Mouse (Mus musculus): ENCODE data around the gene Snrnp35. TPM values are rescaled to one million over a fixed set of nuclear protein-coding genes. Genes with fewer than 3 reads are reported as not detected.

Snrnp35 gene
- polyA plus RNA-seq, 1 experiment from 2014 or later = 25.1 TPM

DNA sequence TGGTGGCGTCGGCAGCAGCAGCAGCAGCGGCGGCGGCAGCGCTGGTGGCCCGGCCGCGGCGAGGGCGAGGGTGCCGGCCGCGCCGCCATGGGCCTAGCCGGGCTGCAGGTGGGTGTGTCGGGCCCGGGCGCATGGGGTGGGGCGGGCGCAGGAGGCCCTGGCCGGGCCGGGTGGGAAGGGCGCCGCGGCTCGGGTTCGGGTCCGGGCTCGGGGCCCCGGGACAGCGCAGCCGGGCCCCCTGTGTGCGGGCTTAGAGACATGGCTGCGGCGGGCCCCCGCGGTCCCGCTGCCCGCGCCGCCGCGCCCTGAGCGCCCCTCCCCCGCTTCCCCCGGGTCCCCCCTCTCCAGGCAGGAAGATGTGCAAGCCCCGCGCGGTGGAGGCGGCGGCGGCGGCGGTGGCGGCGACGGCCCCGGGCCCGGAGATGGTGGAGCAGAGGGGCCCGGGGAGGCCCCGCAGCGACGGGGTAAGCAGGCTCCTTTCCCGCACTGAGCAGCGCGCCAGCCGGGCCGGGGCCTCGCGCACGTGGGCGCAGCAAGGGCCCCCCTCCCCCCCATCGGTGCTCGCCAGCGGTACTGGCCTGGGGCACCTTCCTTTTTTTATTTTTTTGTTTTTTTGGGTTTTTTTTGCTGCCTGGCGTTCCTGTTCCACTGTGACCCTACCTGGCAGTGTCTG is 37.2 kb upstream of the Snrnp35 start:
- Histone ChIP-seq H3K27ac (ENCODE audit: low read length) (peak overlapping the region; percentile 66), H3K4me3 (replicated peaks; ENCODE audit: low read length) (peak overlapping the region; percentile 72), H3K27me3 (replicated peaks; ENCODE audit: control insufficient read depth, insufficient read depth, low read length) (no peaks in the 10 kb centered on the region), H3K36me3 (ENCODE audit: control insufficient read depth, insufficient read depth) (peaks cover 13% of the 10 kb centered on the region), H3K9ac (replicated peaks; ENCODE audit: low read depth, low read length) (peak overlapping the region; percentile 85), H3K9me3 (ENCODE audit: control insufficient read depth, low read length) (no peaks in the 10 kb centered on the region), H3K4me1 (replicated peaks; ENCODE audit: control insufficient read depth, insufficient read depth, low read length) (peaks cover 20% of the 10 kb centered on the region), H3K4me2 (ENCODE audit: low read length) (peak overlapping the region; percentile 92)
- peak; percentile 67 for ATAC-seq
- WGBS = 0% methylated on average over 33 of the region's 77 CpGs

GRCm38 (mm10) chr5:124446301-124446881 is 36.5 kb upstream of the Snrnp35 start:
- H3K9me3 ChIP-seq (ENCODE audit: control insufficient read depth, low read length) = no peaks in the 10 kb centered on the region
- H3K4me2 ChIP-seq (ENCODE audit: low read length) = peak overlapping the region; percentile 92
- H3K27ac ChIP-seq (ENCODE audit: low read length) = peak overlapping the region; percentile 17; the same call in 1 of the 2 replicates
- H3K4me3 ChIP-seq (replicated peaks; ENCODE audit: low read length) = peak overlapping the region; percentile 72
- H3K27me3 ChIP-seq (replicated peaks; ENCODE audit: control insufficient read depth, insufficient read depth, low read length) = no peaks in the 10 kb centered on the region
- peak overlapping the region; percentile 85 for H3K9ac ChIP-seq (replicated peaks; ENCODE audit: low read depth, low read length)
- H3K4me1 ChIP-seq (replicated peaks; ENCODE audit: control insufficient read depth, insufficient read depth, low read length) = peaks cover 20% of the 10 kb centered on the region
- WGBS = 5% methylated on average over 15 of the region's 15 CpGs
- peaks cover 13% of the 10 kb centered on the region for H3K36me3 ChIP-seq (ENCODE audit: control insufficient read depth, insufficient read depth)
- ATAC-seq = no peak

GRCm38 (mm10) chr5:124449494-124449893 is 33.4 kb upstream of the Snrnp35 start:
- no peak overlapping the region for H3K4me3 ChIP-seq (replicated peaks; ENCODE audit: low read length)
- no peaks in the 10 kb centered on the region for H3K9me3 ChIP-seq (ENCODE audit: control insufficient read depth, low read length)
- H3K4me1 ChIP-seq (replicated peaks; ENCODE audit: control insufficient read depth, insufficient read depth, low read length) = peaks cover 27% of the 10 kb centered on the region
- no peak for ATAC-seq
- H3K36me3 ChIP-seq (ENCODE audit: control insufficient read depth, insufficient read depth) = peaks cover 20% of the 10 kb centered on the region
- 68% methylated on average over 6 of the region's 6 CpGs for WGBS
- H3K27me3 ChIP-seq (replicated peaks; ENCODE audit: control insufficient read depth, insufficient read depth, low read length) = no peaks in the 10 kb centered on the region
- no peak overlapping the region for H3K9ac ChIP-seq (replicated peaks; ENCODE audit: low read depth, low read length)
- no peak overlapping the region for H3K4me2 ChIP-seq (ENCODE audit: low read length)
- H3K27ac ChIP-seq (ENCODE audit: low read length) = no peak overlapping the region

- Histone ChIP-seq H3K27ac (ENCODE audit: low read length) (no peak overlapping the region), H3K4me3 (replicated peaks; ENCODE audit: low read length) (no peak overlapping the region), H3K36me3 (ENCODE audit: control insufficient read depth, insufficient read depth) (peaks cover 24% of the 10 kb centered on the region), H3K4me1 (replicated peaks; ENCODE audit: control insufficient read depth, insufficient read depth, low read length) (peaks cover 21% of the 10 kb centered on the region), H3K27me3 (replicated peaks; ENCODE audit: control insufficient read depth, insufficient read depth, low read length) (no peaks in the 10 kb centered on the region), H3K9ac (replicated peaks; ENCODE audit: low read depth, low read length) (no peak overlapping the region), H3K9me3 (ENCODE audit: control insufficient read depth, low read length) (no peaks in the 10 kb centered on the region), H3K4me2 (ENCODE audit: low read length) (no peak overlapping the region)
- WGBS = 82% methylated on average over 7 of the region's 7 CpGs
- ATAC-seq = no peak
These were observed 32.9 kb upstream of the Snrnp35 start for GRCm38 (mm10) chr5:124450051-124450450.

DNA sequence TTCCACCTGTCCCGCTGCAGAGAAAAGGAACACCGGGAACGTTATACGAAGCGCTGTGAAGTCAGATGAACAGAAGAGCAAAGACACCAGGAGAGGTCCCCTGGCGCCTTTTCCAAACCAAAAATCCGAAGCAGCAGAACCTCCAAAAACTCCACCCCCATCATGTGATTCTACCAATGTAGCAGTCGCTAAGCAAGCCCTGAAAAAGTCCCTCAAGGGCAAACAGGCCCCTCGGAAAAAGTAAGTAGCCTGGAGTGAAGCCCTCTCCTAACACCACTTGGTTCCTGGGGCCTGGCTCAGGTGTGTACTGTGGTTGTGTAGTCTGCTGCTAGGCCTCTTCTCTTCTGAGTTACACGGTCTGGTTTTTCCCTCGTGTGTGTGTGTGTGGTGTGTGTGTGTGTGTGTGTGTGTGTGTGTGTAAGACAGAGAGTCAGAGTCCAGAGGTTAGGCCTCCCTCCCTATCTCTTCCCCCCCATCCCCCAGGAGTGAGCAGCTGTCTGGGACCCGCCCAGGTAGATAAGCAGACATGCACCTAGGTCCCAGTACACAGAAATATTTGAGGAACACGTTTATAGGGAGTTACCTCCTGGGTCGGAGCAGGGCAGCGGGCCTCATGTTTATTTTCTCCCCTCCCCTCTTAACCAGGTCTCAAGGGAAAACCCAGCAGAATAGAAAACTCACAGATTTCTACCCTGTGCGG is 32.1 kb upstream of the Snrnp35 start:
- ATAC-seq = no peak

GRCm38 (mm10) chr5:124452494-124453228 is 30.3 kb upstream of the Snrnp35 start:
- H3K9me3 ChIP-seq (ENCODE audit: control insufficient read depth, low read length) = no peaks in the 10 kb centered on the region
- peak; percentile 8; the same call in 1 of the 2 replicates for ATAC-seq
- peaks cover 38% of the 10 kb centered on the region for H3K36me3 ChIP-seq (ENCODE audit: control insufficient read depth, insufficient read depth)
- no peak overlapping the region for H3K4me2 ChIP-seq (ENCODE audit: low read length)
- H3K4me1 ChIP-seq (replicated peaks; ENCODE audit: control insufficient read depth, insufficient read depth, low read length) = peaks cover 11% of the 10 kb centered on the region
- 75% methylated on average over 15 of the region's 15 CpGs for WGBS
- H3K27ac ChIP-seq (ENCODE audit: low read length) = peak overlapping the region; percentile 83
- H3K4me3 ChIP-seq (replicated peaks; ENCODE audit: low read length) = no peak overlapping the region
- 0 out of 2 replicates have a peak overlapping the region, but pooled peaks have one; percentile 11 for H3K9ac ChIP-seq (replicated peaks; ENCODE audit: low read depth, low read length)
- H3K27me3 ChIP-seq (replicated peaks; ENCODE audit: control insufficient read depth, insufficient read depth, low read length) = no peaks in the 10 kb centered on the region

More for the DNA sequence above, 32.1 kb upstream of the Snrnp35 start:
- Histone ChIP-seq H3K9ac (replicated peaks; ENCODE audit: low read depth, low read length) (no peak overlapping the region), H3K4me2 (ENCODE audit: low read length) (no peak overlapping the region), H3K27ac (ENCODE audit: low read length) (no peak overlapping the region), H3K27me3 (replicated peaks; ENCODE audit: control insufficient read depth, insufficient read depth, low read length) (no peaks in the 10 kb centered on the region), H3K4me1 (replicated peaks; ENCODE audit: control insufficient read depth, insufficient read depth, low read length) (peaks cover 21% of the 10 kb centered on the region), H3K4me3 (replicated peaks; ENCODE audit: low read length) (no peak overlapping the region), H3K9me3 (ENCODE audit: control insufficient read depth, low read length) (no peaks in the 10 kb centered on the region), H3K36me3 (ENCODE audit: control insufficient read depth, insufficient read depth) (peaks cover 28% of the 10 kb centered on the region)
- 88% methylated on average over 16 of the region's 16 CpGs for WGBS

DNA sequence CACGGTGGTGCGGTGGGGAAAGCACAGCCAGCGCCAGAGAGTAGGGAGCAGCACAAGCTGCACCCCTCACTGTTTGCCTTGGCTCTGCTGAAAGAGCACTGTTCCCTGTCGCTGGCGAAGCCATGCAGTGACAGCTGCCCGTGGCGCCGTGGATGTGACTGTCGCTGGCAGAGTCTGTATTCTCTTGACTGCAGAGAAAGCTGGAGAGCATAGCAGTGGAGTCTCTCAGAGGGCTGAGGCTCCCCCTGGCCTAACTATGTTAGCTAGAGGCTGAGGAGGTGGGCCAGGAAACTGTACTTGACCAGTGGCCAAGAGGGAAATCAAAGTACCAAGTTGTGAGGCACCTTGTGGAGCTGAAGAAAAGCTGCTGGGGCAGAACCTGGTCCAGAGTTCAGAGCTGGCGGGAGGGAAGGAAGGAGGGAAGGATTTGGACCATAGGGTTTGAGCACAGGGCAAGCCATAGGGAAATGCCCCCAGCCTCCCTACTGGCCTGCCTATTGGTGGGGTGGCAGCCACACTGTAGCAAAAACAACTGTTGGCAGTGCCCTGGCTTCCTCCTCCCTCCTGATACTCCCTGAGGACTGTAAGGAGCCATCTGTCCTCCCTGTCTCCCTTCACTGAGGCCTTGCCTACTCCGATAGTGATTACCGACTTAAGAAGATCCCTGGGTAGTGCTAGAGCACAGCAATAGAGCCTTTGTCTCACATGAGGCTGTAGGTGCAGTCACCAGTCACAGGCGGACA is 29.4 kb upstream of the Snrnp35 start:
- Histone ChIP-seq H3K27ac (ENCODE audit: low read length) (peak overlapping the region; percentile 83), H3K9me3 (ENCODE audit: control insufficient read depth, low read length) (no peaks in the 10 kb centered on the region), H3K4me2 (ENCODE audit: low read length) (no peak overlapping the region), H3K4me1 (replicated peaks; ENCODE audit: control insufficient read depth, insufficient read depth, low read length) (peaks cover 11% of the 10 kb centered on the region), H3K4me3 (replicated peaks; ENCODE audit: low read length) (no peak overlapping the region), H3K36me3 (ENCODE audit: control insufficient read depth, insufficient read depth) (peaks cover 39% of the 10 kb centered on the region), H3K27me3 (replicated peaks; ENCODE audit: control insufficient read depth, insufficient read depth, low read length) (no peaks in the 10 kb centered on the region), H3K9ac (replicated peaks; ENCODE audit: low read depth, low read length) (no peak overlapping the region)
- WGBS = 77% methylated on average over 13 of the region's 13 CpGs
- peak; percentile 74 for ATAC-seq

DNA sequence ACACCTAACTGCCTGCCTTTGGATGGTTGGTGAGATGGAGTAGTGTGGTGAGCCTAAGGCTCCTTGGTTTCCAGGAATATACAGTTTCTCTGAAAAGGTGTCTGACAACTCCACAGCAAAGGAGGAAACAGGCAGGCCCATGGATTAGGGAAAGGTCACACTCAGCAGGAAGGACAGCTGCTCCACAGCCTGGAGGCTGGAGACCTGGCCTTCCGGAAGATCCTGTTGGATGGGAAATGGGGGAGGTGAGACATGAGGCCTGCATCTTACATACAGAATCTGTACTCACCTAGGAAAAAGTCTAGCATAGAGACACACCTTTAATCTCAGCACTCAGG is 28.9 kb upstream of the Snrnp35 start:
- WGBS = 95% methylated on average over 1 of the region's 1 CpGs
- Histone ChIP-seq H3K27me3 (replicated peaks; ENCODE audit: control insufficient read depth, insufficient read depth, low read length) (no peaks in the 10 kb centered on the region), H3K4me1 (replicated peaks; ENCODE audit: control insufficient read depth, insufficient read depth, low read length) (peaks cover 11% of the 10 kb centered on the region), H3K9ac (replicated peaks; ENCODE audit: low read depth, low read length) (no peak overlapping the region), H3K36me3 (ENCODE audit: control insufficient read depth, insufficient read depth) (peaks cover 44% of the 10 kb centered on the region), H3K27ac (ENCODE audit: low read length) (no peak overlapping the region), H3K4me3 (replicated peaks; ENCODE audit: low read length) (no peak overlapping the region), H3K4me2 (ENCODE audit: low read length) (no peak overlapping the region), H3K9me3 (ENCODE audit: control insufficient read depth, low read length) (no peaks in the 10 kb centered on the region)
- no peak for ATAC-seq
